17 mouse cellular contexts compared by ENCODE assay signal in genomic region chr5:28259385-28259784, GRCm38 (mm10). TPM values are rescaled to one million over a fixed set of nuclear protein-coding genes. Genes with fewer than 3 reads are reported as not detected.
"Had no signal": no experiment of that assay in that cellular context is flagged by ENCODE, and none has a peak within 500 bp of the region (broad histone marks: within the 10 kb centered on the region; RNA-seq: fewer than 3 reads in every experiment).

No protein-coding gene starts in this region.

- H3K4me1 ChIP-seq: limb, embryonic 10.5 days; liver, embryonic 12.5 days; lung, embryonic 15.5 days; neural tube, embryonic 12.5 days had no signal

- H3K27me3 ChIP-seq: lung, embryonic 15.5 days; neural tube, embryonic 12.5 days had no signal

- H3K27ac ChIP-seq: kidney, postnatal 0 days; limb, embryonic 10.5 days; liver, embryonic 12.5 days; lung, embryonic 15.5 days; midbrain, embryonic 10.5 days; neural tube, embryonic 12.5 days; stomach, postnatal 0 days had no signal

- H3K36me3 ChIP-seq: limb, embryonic 10.5 days; liver, embryonic 12.5 days; lung, embryonic 15.5 days; midbrain, embryonic 10.5 days; neural tube, embryonic 12.5 days had no signal

- ATAC-seq: intestine, postnatal 0 days; liver, embryonic 12.5 days had no signal

- H3K4me3 ChIP-seq: limb, embryonic 10.5 days; liver, embryonic 12.5 days; lung, embryonic 15.5 days; midbrain, embryonic 10.5 days; neural tube, embryonic 12.5 days had no signal

- DNase-seq: kidney, adult 9 months; kidney, postnatal 36 days; lung, postnatal 14 days; midbrain, embryonic 14.5 days; retina, postnatal 1 day; right cerebral cortex, postnatal 4 days; spleen, adult 18-20 months; thymus, postnatal 4 days had no signal

- H3K9me3 ChIP-seq: limb, embryonic 10.5 days; liver, embryonic 12.5 days; lung, embryonic 15.5 days; midbrain, embryonic 10.5 days; neural tube, embryonic 12.5 days had no signal

- H3K9ac ChIP-seq: liver, embryonic 12.5 days; lung, embryonic 15.5 days; neural tube, embryonic 12.5 days had no signal

- H3K4me2 ChIP-seq: liver, embryonic 12.5 days; lung, embryonic 15.5 days; neural tube, embryonic 12.5 days had no signal

RNA-seq across cellular contexts. Expression of gene Cnpy1, which starts 13.8 kb away (rescaled TPM):
- polyA plus RNA-seq: limb, embryonic 10.5 days; liver, embryonic 12.5 days; liver, embryonic 16.5 days had no signal
